ENCODE assay signal across 15 mouse cellular contexts in the genomic region with DNA sequence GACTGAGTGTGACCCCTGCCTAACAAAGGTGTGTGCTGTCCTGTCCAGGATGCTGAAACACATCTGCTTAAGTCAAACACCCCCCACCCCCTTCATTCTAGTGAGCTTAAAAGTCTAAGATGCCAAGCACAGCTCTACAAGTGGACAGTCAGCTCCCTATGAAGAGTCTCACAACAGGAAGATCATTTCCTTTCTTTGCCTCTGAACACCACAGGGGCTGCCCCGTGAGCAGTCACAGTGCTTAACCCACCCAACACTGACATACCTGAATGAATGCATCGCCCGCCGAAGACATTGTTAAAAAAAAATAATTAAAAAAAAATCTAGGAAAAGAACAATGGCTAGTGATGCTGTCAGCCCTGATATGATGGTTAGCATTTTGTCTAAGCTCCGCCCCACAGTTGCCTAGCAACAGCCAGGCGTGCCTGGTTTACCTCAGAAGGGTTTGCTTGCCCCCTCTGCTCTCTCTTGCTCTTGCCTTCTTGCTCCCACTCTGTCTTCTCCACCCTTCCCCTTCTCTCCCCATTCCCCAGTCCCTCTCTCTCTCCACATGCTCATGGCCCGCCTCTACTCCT.
DNase-seq lines count a peak whose midpoint lies in the region; ATAC-seq and TF ChIP-seq lines count a peak whose summit lies in the region.
"Had no signal": no experiment of that assay in that cellular context is flagged by ENCODE, and none has a peak within 500 bp of the region (broad histone marks: within the 10 kb centered on the region; RNA-seq: fewer than 3 reads in every experiment).

No protein-coding gene starts in this region.

- no peaks in the 10 kb centered on the region for H3K9me3 ChIP-seq in liver, postnatal 0 days (ENCODE audit: low read length)
- H3K9me3 ChIP-seq in limb, embryonic 10.5 days (replicated peaks), result no peaks in the 10 kb centered on the region

- H3K27me3 ChIP-seq in liver, postnatal 0 days (ENCODE audit: insufficient read depth, low read length), result no peaks in the 10 kb centered on the region
- no peaks in the 10 kb centered on the region; the same call in 1 of the 2 replicates for H3K27me3 ChIP-seq in limb, embryonic 10.5 days (ENCODE audit: low read depth, poor library complexity, severe bottlenecking)

- WGBS in liver, postnatal 0 days (ENCODE audit: insufficient replicate concordance), result 70% methylated on average over 7 of the region's 7 CpGs
- 80% methylated on average over 7 of the region's 7 CpGs for WGBS in limb, embryonic 10.5 days

- DNase-seq in liver, result peak; percentile 31
- DNase-seq in liver, postnatal 0 days, result no peak
- DNase-seq in CD4-positive, CD25-positive, alpha-beta regulatory T cell, adult 2 months (ENCODE audit: low read depth, low spot score), result peak; percentile 76
- peak; percentile 34 for DNase-seq in T-cell, adult 2 months (ENCODE audit: low spot score)
- peak; percentile 74 for DNase-seq in retina, postnatal 1 day
- no peak for DNase-seq in limb, embryonic 10.5 days (ENCODE audit: low spot score)
- no peak for DNase-seq in testis, postnatal 14 days (ENCODE audit: low spot score)
- DNase-seq: adrenal gland, adult 2 months; cerebellum, adult 9-10 months; gastrocnemius, postnatal 10 days; heart, postnatal 10 days; kidney, postnatal 36 days had no signal

- no peak overlapping the region for H3K9ac ChIP-seq in liver, postnatal 0 days (replicated peaks)

- TF ChIP-seq EP300 in liver, postnatal 0 days (IDR thresholded peaks at IDR 0.05; ENCODE audit: low read depth), result no peak

- no peak for ATAC-seq in liver, postnatal 0 days
- ATAC-seq: forebrain, embryonic 16.5 days; Patski had no signal

- H3K4me3 ChIP-seq in liver, postnatal 0 days (ENCODE audit: low read depth, low read length), result no peak overlapping the region
- H3K4me3 ChIP-seq in limb, embryonic 10.5 days, result no peak overlapping the region

- H3K36me3 ChIP-seq in liver, postnatal 0 days (replicated peaks; ENCODE audit: insufficient read depth, low read length), result no peaks in the 10 kb centered on the region
- no peaks in the 10 kb centered on the region for H3K36me3 ChIP-seq in limb, embryonic 10.5 days

- no peak overlapping the region for H3K4me2 ChIP-seq in liver, postnatal 0 days (ENCODE audit: low read depth, low read length)
- H3K4me2 ChIP-seq: liver, embryonic 11.5 days had no signal

- H3K4me1 ChIP-seq in liver, postnatal 0 days (ENCODE audit: insufficient read depth), result peaks cover 6% of the 10 kb centered on the region
- peaks cover 21% of the 10 kb centered on the region for H3K4me1 ChIP-seq in limb, embryonic 10.5 days

- TF ChIP-seq CTCF in liver, postnatal 0 days (IDR thresholded peaks at IDR 0.05; ENCODE audit: low read depth), result no peak

- no peak overlapping the region for H3K27ac ChIP-seq in liver, postnatal 0 days (ENCODE audit: low read depth)
- H3K27ac ChIP-seq in limb, embryonic 10.5 days, result no peak overlapping the region

Comparison
In these comparisons a context has a peak if more than half of its experiments do, and no peak if none do; other contexts are left out.
1. DNase-seq: peak in liver (single experiment), CD4-positive, CD25-positive, alpha-beta regulatory T cell, adult 2 months (single experiment), T-cell, adult 2 months (single experiment) and retina, postnatal 1 day (single experiment); none in liver, postnatal 0 days (single experiment), limb, embryonic 10.5 days (single experiment) and testis, postnatal 14 days (single experiment).